Mouse (Mus musculus): ENCODE results near the gene Ppm1h. TPM values are rescaled to one million over a fixed set of nuclear protein-coding genes. Genes with fewer than 3 reads are reported as not detected.

Gene Ppm1h
- total and polyA plus RNA-seq, 2 experiments from 2014 or later: 31.1 to 31.7 TPM

DNA sequence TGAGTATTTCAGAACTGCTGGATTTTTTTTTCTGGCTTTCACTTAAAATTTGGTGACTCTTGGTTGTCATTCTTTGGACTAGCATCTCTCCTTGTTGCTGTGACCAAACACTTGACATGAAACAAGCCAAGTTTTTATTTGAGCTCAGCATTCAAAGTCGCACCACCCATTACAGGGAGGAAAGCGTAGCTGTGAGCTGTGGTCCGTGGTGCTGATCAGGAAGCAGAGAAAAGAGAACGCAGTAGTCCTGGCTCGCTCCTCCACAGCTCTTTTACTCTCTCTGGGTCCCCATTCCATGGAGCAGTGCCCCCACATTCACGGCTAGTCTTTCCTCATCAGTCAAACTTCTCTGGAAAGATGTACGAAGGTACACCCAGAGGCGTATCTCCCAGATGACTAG lies 87.4 kb downstream of the Ppm1h start:
- WGBS: 59% methylated on average over 8 of the region's 8 CpGs

DNA sequence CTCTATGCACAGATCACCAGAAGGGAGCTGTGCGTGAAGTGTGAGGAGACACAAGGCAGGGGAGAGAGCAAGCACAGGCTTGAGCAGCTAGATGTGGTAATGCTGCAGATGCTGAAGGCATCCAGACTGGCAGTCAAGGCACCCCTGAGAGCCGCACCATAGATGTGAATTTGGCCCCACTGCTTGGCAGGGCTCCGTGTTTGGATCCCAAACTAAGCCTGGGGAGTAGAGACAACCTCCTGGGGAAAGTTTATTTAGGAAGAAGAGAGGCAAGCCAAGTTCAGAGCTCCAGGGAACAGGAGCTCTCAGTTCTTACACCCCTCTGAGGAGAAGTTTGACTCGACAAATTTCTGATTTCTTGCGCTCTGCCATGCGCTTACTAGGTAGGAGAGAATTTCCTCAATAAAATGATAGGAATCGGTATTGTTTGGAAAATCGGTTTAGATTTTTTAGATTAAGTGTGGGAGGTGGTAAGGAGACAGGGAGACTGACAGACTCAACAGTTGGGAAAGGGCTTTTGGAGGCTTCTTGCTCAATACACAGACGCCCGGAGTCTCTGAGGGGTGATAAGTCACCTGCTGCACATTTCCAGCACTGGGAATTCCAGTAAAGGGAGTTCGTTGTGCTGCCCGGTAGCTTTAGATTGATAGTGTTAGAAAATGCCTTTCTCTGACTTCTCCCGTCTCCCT lies 89.8 kb downstream of the Ppm1h start:
- no peak for TF ChIP-seq CTCF (IDR thresholded peaks at IDR 0.05; ENCODE audit: low read depth)
- WGBS: 84% methylated on average over 13 of the region's 13 CpGs
- H3K9ac ChIP-seq: no peak overlapping the region
- H3K9me3 ChIP-seq (ENCODE audit: low read length): no peaks in the 10 kb centered on the region
- ATAC-seq (no peak), DNase-seq (no peak)
- no peaks in the 10 kb centered on the region for H3K27me3 ChIP-seq (ENCODE audit: insufficient read depth, low read length)
- H3K4me1 ChIP-seq (ENCODE audit: insufficient read depth): no peaks in the 10 kb centered on the region
- H3K27ac ChIP-seq (ENCODE audit: low read depth, low read length): no peak overlapping the region
- H3K4me2 ChIP-seq (ENCODE audit: low read depth): no peak overlapping the region
- no peak overlapping the region for H3K4me3 ChIP-seq (ENCODE audit: low read depth, low read length)
- no peaks in the 10 kb centered on the region for H3K36me3 ChIP-seq (ENCODE audit: insufficient read depth)

More for the DNA sequence above, 87.4 kb downstream of the Ppm1h start:
- Histone ChIP-seq H3K27me3 (ENCODE audit: insufficient read depth, low read length) (no peaks in the 10 kb centered on the region), H3K9me3 (ENCODE audit: low read length) (no peaks in the 10 kb centered on the region), H3K9ac (no peak overlapping the region), H3K27ac (ENCODE audit: low read depth, low read length) (no peak overlapping the region), H3K4me2 (ENCODE audit: low read depth) (no peak overlapping the region), H3K4me1 (ENCODE audit: insufficient read depth) (no peaks in the 10 kb centered on the region), H3K36me3 (ENCODE audit: insufficient read depth) (no peaks in the 10 kb centered on the region), H3K4me3 (ENCODE audit: low read depth, low read length) (no peak overlapping the region)
- ATAC-seq (no peak), DNase-seq (no peak)
- no peak for TF ChIP-seq CTCF (IDR thresholded peaks at IDR 0.05; ENCODE audit: low read depth)

DNA sequence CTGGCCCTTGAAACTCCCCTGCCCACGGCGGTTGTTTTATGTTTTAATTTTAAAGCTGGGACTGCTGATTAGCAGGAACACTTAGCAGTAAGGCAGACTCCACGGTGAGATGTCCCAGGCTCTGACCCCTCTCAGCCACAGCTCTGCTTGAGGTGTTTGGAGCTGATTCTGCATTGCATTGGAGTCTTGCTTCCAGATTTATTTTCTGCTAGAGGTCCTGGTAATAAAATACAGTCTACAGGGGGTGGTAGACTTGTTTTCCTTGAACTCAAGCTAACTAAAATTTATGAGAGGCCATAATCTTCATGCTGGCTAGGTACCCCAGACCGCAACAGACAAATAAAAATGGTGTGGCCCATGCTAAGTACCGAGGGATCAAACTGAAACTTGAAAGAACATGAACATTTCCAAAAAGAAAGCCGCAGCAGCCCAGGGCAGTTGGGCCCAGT lies 90.4 kb downstream of the Ppm1h start:
- H3K9ac ChIP-seq: no peak overlapping the region
- TF ChIP-seq CTCF (IDR thresholded peaks at IDR 0.05; ENCODE audit: low read depth): no peak
- no peak overlapping the region for H3K27ac ChIP-seq (ENCODE audit: low read depth, low read length)
- ATAC-seq: no peak
- WGBS: 86% methylated on average over 6 of the region's 6 CpGs
- H3K27me3 ChIP-seq (ENCODE audit: insufficient read depth, low read length): no peaks in the 10 kb centered on the region
- no peak overlapping the region for H3K4me3 ChIP-seq (ENCODE audit: low read depth, low read length)
- H3K4me1 ChIP-seq (ENCODE audit: insufficient read depth): no peaks in the 10 kb centered on the region
- H3K4me2 ChIP-seq (ENCODE audit: low read depth): no peak overlapping the region
- no peaks in the 10 kb centered on the region for H3K9me3 ChIP-seq (ENCODE audit: low read length)
- no peaks in the 10 kb centered on the region for H3K36me3 ChIP-seq (ENCODE audit: insufficient read depth)
- no peak for DNase-seq

DNA sequence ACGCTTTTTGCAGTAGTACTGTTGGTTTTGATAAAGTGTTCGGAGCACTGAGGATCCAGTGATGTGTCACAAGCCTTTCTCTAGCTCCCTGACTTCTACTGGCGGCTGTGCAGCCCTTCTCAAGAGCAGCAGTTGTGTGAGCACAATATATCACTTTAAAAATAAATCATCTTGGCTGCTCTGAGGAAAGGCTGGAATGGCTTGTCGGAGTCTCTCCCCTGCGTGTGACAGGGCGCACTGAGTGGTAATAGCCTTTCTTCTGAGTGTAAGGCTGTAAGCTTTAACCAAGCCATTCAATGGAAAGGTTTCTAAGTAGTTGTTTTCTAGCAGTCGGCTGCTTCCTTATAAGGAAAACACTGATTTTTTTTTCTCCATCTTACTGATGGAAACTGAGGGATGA lies 91.8 kb downstream of the Ppm1h start:
- DNase-seq: no peak
- Histone ChIP-seq H3K9ac (no peak overlapping the region), H3K4me1 (ENCODE audit: insufficient read depth) (no peaks in the 10 kb centered on the region), H3K4me3 (ENCODE audit: low read depth, low read length) (no peak overlapping the region), H3K4me2 (ENCODE audit: low read depth) (no peak overlapping the region), H3K27me3 (ENCODE audit: insufficient read depth, low read length) (no peaks in the 10 kb centered on the region), H3K9me3 (ENCODE audit: low read length) (no peaks in the 10 kb centered on the region), H3K27ac (ENCODE audit: low read depth, low read length) (peak overlapping the region; percentile 46), H3K36me3 (ENCODE audit: insufficient read depth) (no peaks in the 10 kb centered on the region)
- peak; percentile 38 for ATAC-seq
- TF ChIP-seq CTCF (IDR thresholded peaks at IDR 0.05; ENCODE audit: low read depth): no peak
- WGBS: 62% methylated on average over 7 of the region's 7 CpGs

DNA sequence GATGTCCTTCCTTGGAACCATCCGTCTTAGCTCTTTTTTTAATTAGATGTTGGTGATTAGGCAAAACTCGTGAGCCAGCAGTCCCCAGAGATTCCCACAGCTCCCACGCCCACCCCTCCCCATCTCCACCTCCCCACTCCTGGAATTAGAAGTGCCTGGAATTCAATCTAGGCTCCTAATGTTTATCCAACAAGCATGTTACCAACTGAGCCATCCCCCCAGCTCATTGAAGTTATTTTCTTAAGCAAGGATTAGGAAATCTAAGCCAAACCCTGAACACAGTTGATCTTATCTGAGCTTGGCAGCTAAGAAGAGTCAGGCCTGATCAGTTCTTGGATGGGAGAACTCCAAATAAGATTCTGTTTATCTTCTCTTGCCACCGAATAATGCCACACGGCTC lies 92.4 kb downstream of the Ppm1h start:
- no peak overlapping the region for H3K4me2 ChIP-seq (ENCODE audit: low read depth)
- no peak overlapping the region for H3K4me3 ChIP-seq (ENCODE audit: low read depth, low read length)
- H3K27me3 ChIP-seq (ENCODE audit: insufficient read depth, low read length): no peaks in the 10 kb centered on the region
- WGBS: 43% methylated on average over 5 of the region's 5 CpGs
- no peak for ATAC-seq
- no peaks in the 10 kb centered on the region for H3K36me3 ChIP-seq (ENCODE audit: insufficient read depth)
- no peak for TF ChIP-seq CTCF (IDR thresholded peaks at IDR 0.05; ENCODE audit: low read depth)
- peak overlapping the region; percentile 46; the same call in 1 of the 2 replicates for H3K27ac ChIP-seq (ENCODE audit: low read depth, low read length)
- no peaks in the 10 kb centered on the region for H3K4me1 ChIP-seq (ENCODE audit: insufficient read depth)
- no peak for DNase-seq
- no peak overlapping the region for H3K9ac ChIP-seq
- no peaks in the 10 kb centered on the region for H3K9me3 ChIP-seq (ENCODE audit: low read length)

DNA sequence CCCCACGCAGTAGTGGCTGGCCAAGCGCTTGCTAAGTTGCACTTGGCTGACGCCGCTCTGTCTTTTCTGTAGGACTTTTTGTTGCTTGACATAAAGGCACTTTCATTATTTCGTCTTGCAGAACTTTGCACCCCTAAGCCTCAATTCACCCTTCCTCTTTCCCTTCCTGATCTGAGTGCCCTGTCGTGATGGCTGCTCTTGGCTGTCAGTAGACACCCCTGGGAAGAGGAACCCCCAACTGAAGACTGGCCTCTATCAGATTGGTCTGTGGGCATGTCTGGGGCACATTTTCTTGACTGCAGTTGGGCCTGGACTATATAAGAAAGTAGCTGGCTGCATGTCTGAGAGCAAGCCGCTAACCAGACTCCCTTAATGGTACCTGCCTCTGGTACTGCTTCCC lies 95.6 kb downstream of the Ppm1h start:
- no peak overlapping the region for H3K4me2 ChIP-seq (ENCODE audit: low read depth)
- ATAC-seq (no peak), DNase-seq (no peak)
- H3K4me1 ChIP-seq (ENCODE audit: insufficient read depth): no peaks in the 10 kb centered on the region
- no peaks in the 10 kb centered on the region for H3K27me3 ChIP-seq (ENCODE audit: insufficient read depth, low read length)
- H3K9me3 ChIP-seq (ENCODE audit: low read length): no peaks in the 10 kb centered on the region
- H3K36me3 ChIP-seq (ENCODE audit: insufficient read depth): no peaks in the 10 kb centered on the region
- TF ChIP-seq CTCF (IDR thresholded peaks at IDR 0.05; ENCODE audit: low read depth): no peak
- H3K9ac ChIP-seq: no peak overlapping the region
- WGBS: 74% methylated on average over 7 of the region's 7 CpGs
- H3K4me3 ChIP-seq (ENCODE audit: low read depth, low read length): no peak overlapping the region
- H3K27ac ChIP-seq (ENCODE audit: low read depth, low read length): no peak overlapping the region

DNA sequence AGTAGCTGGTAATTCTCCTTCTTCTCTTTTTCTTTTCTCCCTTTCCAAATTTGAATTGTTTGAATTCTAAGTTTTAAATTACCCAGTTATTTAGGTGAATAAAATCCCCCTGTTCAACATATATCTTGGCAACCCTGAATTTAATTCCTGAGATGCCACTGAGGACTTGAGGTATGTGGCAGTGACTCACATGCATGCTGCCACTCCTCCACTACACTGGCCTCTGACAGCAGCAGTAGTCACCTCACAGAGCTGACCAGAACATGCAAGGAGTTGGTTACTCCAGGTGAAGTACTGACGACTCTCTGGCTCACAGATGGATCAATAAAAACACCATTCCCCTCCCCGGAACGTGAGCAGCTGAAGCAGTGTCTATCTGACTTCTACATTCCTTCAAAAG lies 98.9 kb downstream of the Ppm1h start:
- WGBS: 77% methylated on average over 3 of the region's 3 CpGs
- no peak for TF ChIP-seq CTCF (IDR thresholded peaks at IDR 0.05; ENCODE audit: low read depth)
- no peaks in the 10 kb centered on the region for H3K9me3 ChIP-seq (ENCODE audit: low read length)
- H3K36me3 ChIP-seq (ENCODE audit: insufficient read depth): no peaks in the 10 kb centered on the region
- H3K9ac ChIP-seq: no peak overlapping the region
- no peak for ATAC-seq
- no peak overlapping the region for H3K4me2 ChIP-seq (ENCODE audit: low read depth)
- H3K27me3 ChIP-seq (ENCODE audit: insufficient read depth, low read length): no peaks in the 10 kb centered on the region
- H3K4me1 ChIP-seq (ENCODE audit: insufficient read depth): no peaks in the 10 kb centered on the region
- no peak overlapping the region for H3K27ac ChIP-seq (ENCODE audit: low read depth, low read length)
- DNase-seq: no peak
- H3K4me3 ChIP-seq (ENCODE audit: low read depth, low read length): no peak overlapping the region

Data from forebrain, postnatal 0 days (tissue).